Mouse (Mus musculus): ENCODE results near the gene Mrps22. TPM values are rescaled to one million over a fixed set of nuclear protein-coding genes. Genes with fewer than 3 reads are reported as not detected.

The Mrps22 gene
- polyA plus RNA-seq, 1 experiment from 2014 or later, result 59.8 TPM

DNA sequence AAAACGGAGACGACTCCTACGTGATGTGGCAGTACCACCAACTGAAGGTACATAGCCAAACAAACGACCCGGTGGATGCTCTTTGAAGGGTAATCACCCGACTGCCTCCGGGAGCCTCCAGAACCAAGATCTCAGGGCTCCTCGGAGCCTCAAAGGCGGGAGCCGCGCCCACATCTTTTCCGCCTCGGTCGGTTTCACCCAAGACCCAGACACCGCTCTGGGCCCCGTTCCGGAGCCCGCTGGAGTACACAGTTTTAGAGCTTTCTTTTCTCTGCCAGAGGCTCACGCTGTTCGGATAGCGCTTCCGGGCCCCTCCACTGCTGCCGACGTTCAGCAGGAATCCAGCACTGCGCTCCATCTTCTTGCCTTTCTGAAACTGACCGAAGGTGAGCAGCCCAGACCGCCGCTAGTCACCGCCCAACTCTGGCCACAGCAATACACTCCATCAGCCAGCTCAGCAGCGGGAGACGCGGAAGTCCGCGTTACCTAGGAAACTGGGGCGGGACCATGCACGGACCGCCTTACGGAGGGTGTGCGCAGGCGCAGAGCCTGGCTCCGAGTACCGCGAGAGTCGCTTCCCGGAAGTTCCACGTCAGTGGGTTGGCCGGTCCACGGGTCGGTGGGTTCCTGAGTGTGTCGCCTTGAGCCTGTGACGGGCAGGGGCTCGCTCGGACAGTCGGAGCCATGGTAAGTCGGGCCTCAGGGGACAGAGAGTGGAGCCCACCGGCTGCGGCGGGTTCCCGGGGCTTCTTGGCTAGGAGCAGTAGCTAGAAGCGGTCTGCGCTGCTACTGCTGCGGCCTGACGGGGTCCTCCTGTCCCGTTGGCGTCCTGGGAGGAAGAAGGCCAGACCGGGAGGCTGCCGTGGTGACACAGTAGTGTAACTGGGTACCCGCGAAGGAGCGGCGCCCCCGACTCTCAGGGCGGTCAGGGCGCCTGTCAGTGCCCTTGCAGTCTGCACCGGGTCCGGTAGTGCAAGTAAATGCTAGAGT lies 38.0 kb downstream of the Mrps22 start, which contains the start of gene Copb2:
Copb2 (plus strand) TSS at position 585 of the 990 bp plus-strand sequence.
- Histone ChIP-seq H3K4me3 (peak within 1 kb of the TSS; percentile 75), H3K27ac (replicated peaks) (peak within 1 kb of the TSS; percentile 89), H3K9ac (peak within 1 kb of the TSS; percentile 95), H3K27me3 (replicated peaks) (no peaks in the 10 kb centered on the region; the same call in none of the 2 replicates), H3K36me3 (peaks cover 16% of the 10 kb centered on the region), H3K4me2 (peak within 1 kb of the TSS; percentile 92), H3K4me1 (peaks cover 35% of the 10 kb centered on the region), H3K9me3 (no peaks in the 10 kb centered on the region)
- under 1% methylated on average over 76 of the region's 76 CpGs for WGBS
- peak; percentile 98 for ATAC-seq (ENCODE audit: extremely low read depth, insufficient number of reproducible peaks, low FRiP score, low TSS enrichment)

DNA sequence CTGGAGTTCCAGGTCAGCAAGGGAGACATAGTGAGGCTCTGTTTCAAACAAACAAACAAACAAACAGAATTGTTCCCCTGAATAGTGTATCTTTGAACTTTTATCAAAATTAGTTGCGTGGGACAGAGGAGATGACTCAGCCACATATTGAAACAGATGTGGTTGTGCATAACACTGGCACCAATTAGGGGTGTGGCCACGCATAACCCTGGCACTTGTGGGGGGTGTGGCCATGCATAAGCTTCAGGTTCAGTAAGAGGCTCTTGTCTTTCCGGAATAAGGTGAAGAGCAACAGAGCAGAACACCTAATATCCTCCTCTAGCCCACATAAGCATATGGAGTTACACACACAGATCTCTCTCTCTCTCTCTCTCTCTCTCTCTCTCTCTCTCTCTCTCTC lies 57.4 kb downstream of the Mrps22 start:
- WGBS, result 72% methylated on average over 3 of the region's 3 CpGs
- Histone ChIP-seq H3K36me3 (no peaks in the 10 kb centered on the region), H3K9ac (no peak overlapping the region)

More for the DNA sequence above, 57.4 kb downstream of the Mrps22 start:
- H3K27me3 ChIP-seq (replicated peaks), result peaks cover 9% of the 10 kb centered on the region
- H3K4me1 ChIP-seq, result no peaks in the 10 kb centered on the region
- no peaks in the 10 kb centered on the region for H3K9me3 ChIP-seq
- no peak for ATAC-seq (ENCODE audit: extremely low read depth, insufficient number of reproducible peaks, low FRiP score, low TSS enrichment)
- no peak overlapping the region for H3K27ac ChIP-seq (replicated peaks)
- H3K4me2 ChIP-seq, result no peak overlapping the region
- no peak overlapping the region for H3K4me3 ChIP-seq

Other genes with a start within 250 kb of the Mrps22 start
- gene Rbp1, start 178.7 kb downstream of the Mrps22 start, polyA plus RNA-seq (2015; fragmentation: Nextera tagmentation; extraction: Ambion mirVana), result 70.9 and 71.2 TPM in 2 replicates
- gene Rbp2, start 115.5 kb downstream of the Mrps22 start, polyA plus RNA-seq (2015; fragmentation: Nextera tagmentation; extraction: Ambion mirVana), result 0.39 TPM in 1 of 2 replicates, not detected in the other
- 120 and 121 TPM in 2 replicates for gene Copb2, start 37.9 kb downstream of the Mrps22 start, polyA plus RNA-seq (2015; fragmentation: Nextera tagmentation; extraction: Ambion mirVana)
- gene Prr23a1, start 240.8 kb upstream of the Mrps22 start, polyA plus RNA-seq (2015; fragmentation: Nextera tagmentation; extraction: Ambion mirVana), result not detected in 2 replicates